Mouse (Mus musculus) myocyte (in vitro differentiated cells): ENCODE measurements around the gene Ccr1. TPM values are rescaled to one million over a fixed set of nuclear protein-coding genes. Genes with fewer than 3 reads are reported as not detected.

Experiments used
- H3K27me3 ChIP-seq: one replicate; pipeline ENCODE4 v1.6.1; 2011; ENCODE audit not compliant: control insufficient read depth, insufficient read depth, insufficient read length
- H3K36me3 ChIP-seq: one replicate; pipeline ENCODE4 v1.6.1; 2011; ENCODE audit not compliant: control insufficient read depth, insufficient read depth
- H3K4me2 ChIP-seq: one replicate; pipeline ENCODE4 v1.6.1; 2011; ENCODE audit warnings: low read depth, control low read depth
- H3K4me3 ChIP-seq: one replicate; pipeline ENCODE4 v1.5.1; 2011; ENCODE audit warnings: mild to moderate bottlenecking, control low read depth, moderate library complexity
- H3K79me2 ChIP-seq: one replicate; pipeline ENCODE4 v1.6.1; 2011; ENCODE audit not compliant: control insufficient read depth, insufficient read depth
- H3ac ChIP-seq: one replicate; pipeline ENCODE4 v1.6.1; 2011; ENCODE audit not compliant: control insufficient read depth, insufficient read length
- CEBPB ChIP-seq: IDR thresholded peaks from 2 replicates; pipeline ENCODE4 v1.6.1; 2011; ENCODE audit warnings: mild to moderate bottlenecking, moderate library complexity; ENCODE audit not compliant: poor library complexity, insufficient read depth, severe bottlenecking
- E2F4 ChIP-seq: IDR thresholded peaks from one replicate; pipeline ENCODE4 v1.6.1; 2011; ENCODE audit warnings: mild to moderate bottlenecking, control low read depth, moderate library complexity; ENCODE audit not compliant: insufficient read depth
- MAX ChIP-seq: IDR thresholded peaks from one replicate; pipeline ENCODE4 v1.6.1; 2011; ENCODE audit warnings: low read depth, mild to moderate bottlenecking, control low read depth
- MYOD1 ChIP-seq, 3 experiments: IDR thresholded peaks; one replicate each; pipeline ENCODE4 v1.6.1; 2011; ENCODE audit warnings: control low read depth in 2 of 3, low read depth in 2 of 3, mild to moderate bottlenecking in 2 of 3, moderate library complexity in 1 of 3; ENCODE audit not compliant: insufficient read length in 2 of 3, control insufficient read depth in 1 of 3
- MYOG ChIP-seq, 3 experiments: IDR thresholded peaks; one replicate each; pipeline ENCODE4 v1.6.1; 2011; ENCODE audit warnings: control low read depth in 2 of 3, low read depth in 2 of 3, mild to moderate bottlenecking in 2 of 3; ENCODE audit not compliant: insufficient read length in 2 of 3, control insufficient read depth in 1 of 3, insufficient read depth in 1 of 3
- POLR2A ChIP-seq: IDR thresholded peaks from one replicate; pipeline ENCODE4 v1.6.1; 2011; ENCODE audit warnings: low read depth, mild to moderate bottlenecking, control low read depth, moderate library complexity; ENCODE audit not compliant: insufficient read length
- POLR2AphosphoS2 ChIP-seq: IDR thresholded peaks from one replicate; pipeline ENCODE4 v1.6.1; 2011; ENCODE audit warnings: low read depth, control low read depth; ENCODE audit not compliant: insufficient read length
- REST ChIP-seq: IDR thresholded peaks from one replicate; pipeline ENCODE4 v1.6.1; 2011; ENCODE audit warnings: mild to moderate bottlenecking, control low read depth, moderate library complexity; ENCODE audit not compliant: insufficient read depth, insufficient read length
- SRF ChIP-seq: IDR thresholded peaks from one replicate; pipeline ENCODE4 v1.6.1; 2011; ENCODE audit warnings: low read depth; ENCODE audit not compliant: control insufficient read depth, insufficient read length
- TCF12 ChIP-seq: IDR thresholded peaks from one replicate; pipeline ENCODE4 v1.6.1; 2011; ENCODE audit warnings: mild to moderate bottlenecking, control low read depth; ENCODE audit not compliant: poor library complexity, insufficient read depth, severe bottlenecking
- TCF3 ChIP-seq: IDR thresholded peaks from one replicate; pipeline ENCODE4 v1.6.1; 2011; ENCODE audit warnings: low read depth, control low read depth; ENCODE audit not compliant: insufficient read length
- USF1 ChIP-seq: IDR thresholded peaks from one replicate; pipeline ENCODE4 v1.6.1; 2011; ENCODE audit warnings: low read depth, mild to moderate bottlenecking, control low read depth, moderate library complexity
- polyA plus RNA-seq: library from polyadenylated mRNA; unstranded; fragments of >200 nt; fragmentation: generic; extraction: Trizol; gene quantifications from one replicate; pipeline ENCODE4 v1.2.1, GENCODE M21; 2012; ENCODE audit warnings: missing spikeins

The Ccr1 gene
- polyA plus RNA-seq, 1 experiment: not detected

- H3K4me2 ChIP-seq: no peak overlapping the region
- no peak overlapping the region for H3K4me3 ChIP-seq
- H3K36me3 ChIP-seq: no peaks in the 10 kb centered on the region
- no peaks in the 10 kb centered on the region for H3K79me2 ChIP-seq
- H3K27me3 ChIP-seq: no peaks in the 10 kb centered on the region
- H3ac ChIP-seq: no peak overlapping the region
- TF ChIP-seq POLR2A (no peak), MAX (no peak), USF1 (no peak), REST (no peak), POLR2AphosphoS2 (no peak), E2F4 (no peak), CEBPB (no peak), MYOG (IDR thresholded peaks at IDR 0.05; ENCODE audit: control insufficient read depth in 1 of 3, insufficient read depth in 1 of 3, insufficient read length in 2 of 3, low read depth in 2 of 3) (no peak)
These were observed 28.3 kb downstream of the Ccr1 start for GRCm38 (mm10) chr9:123940168-123940567.

DNA sequence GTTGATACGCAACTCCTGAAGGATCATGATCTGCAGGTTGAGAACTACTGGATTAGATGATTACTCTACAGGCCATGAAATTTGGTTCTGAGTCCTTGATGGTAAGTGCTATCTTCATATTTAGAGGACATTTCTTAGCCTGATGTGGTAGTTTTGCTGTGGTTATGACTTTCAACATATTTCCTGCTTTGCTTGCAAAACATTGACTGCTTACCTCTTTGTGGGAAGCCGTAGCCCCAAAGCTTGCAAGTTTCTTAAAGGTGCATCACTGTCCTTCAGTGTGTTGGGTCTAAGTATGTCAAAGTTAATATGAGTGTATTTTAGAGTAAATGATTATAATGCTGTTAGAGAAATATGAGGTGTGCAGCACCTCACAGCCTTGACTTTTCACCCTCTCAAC, 30.5 kb downstream of the Ccr1 start:
- Histone ChIP-seq H3K36me3 (no peaks in the 10 kb centered on the region), H3K4me2 (no peak overlapping the region), H3ac (no peak overlapping the region), H3K79me2 (no peaks in the 10 kb centered on the region), H3K27me3 (no peaks in the 10 kb centered on the region), H3K4me3 (no peak overlapping the region)
- TF ChIP-seq USF1 (no peak), REST (no peak), TCF3 (no peak), MYOD1 (IDR thresholded peaks at IDR 0.05; ENCODE audit: control insufficient read depth in 1 of 3, insufficient read length in 2 of 3, low read depth in 2 of 3) (no peak), SRF (no peak), MYOG (IDR thresholded peaks at IDR 0.05; ENCODE audit: control insufficient read depth in 1 of 3, insufficient read depth in 1 of 3, insufficient read length in 2 of 3, low read depth in 2 of 3) (no peak), POLR2AphosphoS2 (no peak), POLR2A (no peak), TCF12 (no peak), MAX (no peak), CEBPB (no peak), E2F4 (no peak)

- Histone ChIP-seq H3K4me3 (no peak overlapping the region), H3K36me3 (no peaks in the 10 kb centered on the region), H3ac (no peak overlapping the region), H3K27me3 (no peaks in the 10 kb centered on the region), H3K4me2 (no peak overlapping the region), H3K79me2 (no peaks in the 10 kb centered on the region)
- no peak for TF ChIP-seq TCF12
- TF ChIP-seq POLR2A: no peak
- TF ChIP-seq TCF3: no peak
These were observed 31.8 kb downstream of the Ccr1 start for GRCm38 (mm10) chr9:123936604-123937280.

GRCm38 (mm10) chr9:123935776-123936175, 32.7 kb downstream of the Ccr1 start:
- Histone ChIP-seq H3K4me2 (no peak overlapping the region), H3K27me3 (no peaks in the 10 kb centered on the region), H3K4me3 (no peak overlapping the region), H3K36me3 (no peaks in the 10 kb centered on the region), H3ac (no peak overlapping the region), H3K79me2 (no peaks in the 10 kb centered on the region)
- TF ChIP-seq USF1 (no peak), TCF3 (no peak), POLR2A (no peak), E2F4 (no peak), TCF12 (no peak), MYOG (IDR thresholded peaks at IDR 0.05; ENCODE audit: control insufficient read depth in 1 of 3, insufficient read depth in 1 of 3, insufficient read length in 2 of 3, low read depth in 2 of 3) (no peak), MAX (no peak), REST (no peak), MYOD1 (IDR thresholded peaks at IDR 0.05; ENCODE audit: control insufficient read depth in 1 of 3, insufficient read length in 2 of 3, low read depth in 2 of 3) (no peak), SRF (no peak), CEBPB (no peak)

DNA sequence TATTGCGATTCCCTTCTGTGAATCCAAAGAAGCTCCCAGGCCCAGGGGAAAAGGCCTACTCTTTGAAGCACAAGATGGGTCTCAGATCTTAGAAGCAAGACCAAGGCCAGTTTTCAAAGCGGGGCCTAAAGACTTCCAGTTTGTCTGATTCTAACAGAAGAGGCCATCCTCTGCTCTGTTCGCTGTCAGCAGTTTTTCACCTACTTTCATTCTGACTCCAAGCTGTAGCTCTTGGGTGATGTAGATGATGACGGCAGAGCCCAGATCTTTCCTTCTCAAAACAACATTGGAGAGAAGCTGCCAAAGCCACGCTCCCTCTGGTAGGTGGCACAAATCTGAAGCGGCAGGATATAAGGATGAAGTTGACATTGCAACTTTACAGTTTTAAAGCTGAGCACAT, 33.1 kb downstream of the Ccr1 start:
- Histone ChIP-seq H3K4me2 (no peak overlapping the region), H3K4me3 (no peak overlapping the region), H3K36me3 (no peaks in the 10 kb centered on the region), H3K27me3 (no peaks in the 10 kb centered on the region), H3ac (no peak overlapping the region), H3K79me2 (no peaks in the 10 kb centered on the region)
- TF ChIP-seq TCF3 (no peak), POLR2AphosphoS2 (no peak), SRF (no peak), MYOG (IDR thresholded peaks at IDR 0.05; ENCODE audit: control insufficient read depth in 1 of 3, insufficient read depth in 1 of 3, insufficient read length in 2 of 3, low read depth in 2 of 3) (no peak), MAX (no peak), E2F4 (no peak), USF1 (no peak), REST (no peak), MYOD1 (IDR thresholded peaks at IDR 0.05; ENCODE audit: control insufficient read depth in 1 of 3, insufficient read length in 2 of 3, low read depth in 2 of 3) (no peak), POLR2A (no peak), TCF12 (no peak), CEBPB (no peak)
